Mouse (Mus musculus) thymus, postnatal 10 days (tissue): ENCODE data around the gene Fcnb.

Experiments
- DNase-seq, 2 experiments: peaks; one replicate each; pipeline ENCODE4 v3.0.0; 2021; ENCODE audit warnings: low spot score in 2 of 2

Gene Fcnb

GRCm38 (mm10) chr2:28084768-28085167 lies at the start of gene Fcnb:
Gene Fcnb, minus strand, starts transcription at chr2:28084885.
- no peak for DNase-seq

GRCm38 (mm10) chr2:28133833-28134232 lies 49.1 kb upstream of the Fcnb start:
- no peak for DNase-seq

GRCm38 (mm10) chr2:28132117-28132516 lies 47.4 kb upstream of the Fcnb start:
- no peak for DNase-seq

GRCm38 (mm10) chr2:28126763-28127438 lies 42.2 kb upstream of the Fcnb start:
- no peak for DNase-seq

GRCm38 (mm10) chr2:28123910-28124309 lies 39.2 kb upstream of the Fcnb start:
- no peak for DNase-seq

- no peak for DNase-seq
Measured at GRCm38 (mm10) chr2:28121309-28121708, 36.6 kb upstream of the Fcnb start.

GRCm38 (mm10) chr2:28120342-28120741 lies 35.7 kb upstream of the Fcnb start:
- no peak for DNase-seq

- no peak for DNase-seq
Measured at GRCm38 (mm10) chr2:28118518-28119116, 33.9 kb upstream of the Fcnb start.

GRCm38 (mm10) chr2:28117490-28118308 lies 33.0 kb upstream of the Fcnb start:
- no peak for DNase-seq

GRCm38 (mm10) chr2:28108763-28109162 lies 24.1 kb upstream of the Fcnb start:
- no peak for DNase-seq

- DNase-seq: no peak
Measured at GRCm38 (mm10) chr2:28106002-28106401, 21.3 kb upstream of the Fcnb start.

- DNase-seq: no peak
Measured at GRCm38 (mm10) chr2:28103653-28104052, 19.0 kb upstream of the Fcnb start.

- no peak for DNase-seq
Measured at GRCm38 (mm10) chr2:28101892-28102291, 17.2 kb upstream of the Fcnb start.

GRCm38 (mm10) chr2:28100796-28101483 lies 16.3 kb upstream of the Fcnb start:
- DNase-seq: no peak

- DNase-seq: no peak
Measured at GRCm38 (mm10) chr2:28098547-28099505, 14.1 kb upstream of the Fcnb start.

- no peak for DNase-seq
Measured at GRCm38 (mm10) chr2:28096751-28097309, 12.1 kb upstream of the Fcnb start.

GRCm38 (mm10) chr2:28092099-28092498 lies 7.4 kb upstream of the Fcnb start:
- no peak for DNase-seq

- DNase-seq: no peak
Measured at GRCm38 (mm10) chr2:28091042-28091441, 6.4 kb upstream of the Fcnb start.

- no peak for DNase-seq
Measured at GRCm38 (mm10) chr2:28090299-28091008, 5.8 kb upstream of the Fcnb start.

- DNase-seq: no peak
Measured at GRCm38 (mm10) chr2:28089095-28089494, 4.4 kb upstream of the Fcnb start.
